Mouse (Mus musculus) stomach, embryonic 15.5 days (tissue): ENCODE results near the gene Msh6. TPM values are rescaled to one million over a fixed set of nuclear protein-coding genes. Genes with fewer than 3 reads are reported as not detected.
"Not testable (repeated sequence)": the region's sequence is repeated elsewhere in the genome, so short reads cannot be mapped to it uniquely, and the experiment has no call there.

Experiments
- ATAC-seq: fragments of 200-750 bp; cut with Nextera tagmentation; 2 replicates; pipeline ENCODE4 v1.8.0; 2017; ENCODE audit warnings: low read depth, moderate number of reproducible peaks, moderate TSS enrichment; ENCODE audit not compliant: insufficient read depth, low FRiP score
- H3K27ac ChIP-seq: fragments of 300-500 bp; sonication (generic); 2 replicates; pipeline ENCODE4 v1.5.1; 2015; ENCODE audit warnings: mild to moderate bottlenecking, inconsistent platforms
- H3K27me3 ChIP-seq: fragments of 300-500 bp; sonication (generic); replicated peaks from 2 replicates; pipeline ENCODE4 v1.6.1; 2015; ENCODE audit warnings: inconsistent platforms
- H3K36me3 ChIP-seq: fragments of 300-500 bp; sonication (generic); 2 replicates; pipeline ENCODE4 v1.6.1; 2015; ENCODE audit warnings: inconsistent platforms
- H3K4me1 ChIP-seq: fragments of 300-500 bp; sonication (generic); 2 replicates; pipeline ENCODE4 v1.6.1; 2015; ENCODE audit warnings: inconsistent platforms
- H3K4me2 ChIP-seq: fragments of 300-500 bp; sonication (generic); 2 replicates; pipeline ENCODE4 v1.6.1; 2015; ENCODE audit warnings: mild to moderate bottlenecking, inconsistent platforms
- H3K4me3 ChIP-seq: fragments of 300-500 bp; sonication (generic); replicated peaks from 2 replicates; pipeline ENCODE4 v1.5.1; 2015; ENCODE audit warnings: inconsistent platforms
- H3K9ac ChIP-seq: fragments of 300-500 bp; sonication (generic); 2 replicates; pipeline ENCODE4 v1.6.1; 2015; ENCODE audit warnings: inconsistent platforms
- H3K9me3 ChIP-seq: fragments of 300-500 bp; sonication (generic); 2 replicates; pipeline ENCODE4 v1.6.1; 2016; ENCODE audit warnings: inconsistent platforms
- WGBS: fragments of 180-500 bp; shearing (Covaris S2); methylation state at CpG from one replicate; pipeline ENCODE4 v1.1.7; 2015; 5-methylcytosine and 5-hydroxymethylcytosine counted together
- polyA plus RNA-seq: library from polyadenylated mRNA; unstranded; fragments of >200 nt; fragmentation: Nextera tagmentation; extraction: Ambion mirVana; gene quantifications from 2 replicates; pipeline ENCODE4 v1.2.1, GENCODE M21; 2015

Msh6 gene
- 42.5 and 48.1 TPM in 2 replicates for polyA plus RNA-seq

DNA sequence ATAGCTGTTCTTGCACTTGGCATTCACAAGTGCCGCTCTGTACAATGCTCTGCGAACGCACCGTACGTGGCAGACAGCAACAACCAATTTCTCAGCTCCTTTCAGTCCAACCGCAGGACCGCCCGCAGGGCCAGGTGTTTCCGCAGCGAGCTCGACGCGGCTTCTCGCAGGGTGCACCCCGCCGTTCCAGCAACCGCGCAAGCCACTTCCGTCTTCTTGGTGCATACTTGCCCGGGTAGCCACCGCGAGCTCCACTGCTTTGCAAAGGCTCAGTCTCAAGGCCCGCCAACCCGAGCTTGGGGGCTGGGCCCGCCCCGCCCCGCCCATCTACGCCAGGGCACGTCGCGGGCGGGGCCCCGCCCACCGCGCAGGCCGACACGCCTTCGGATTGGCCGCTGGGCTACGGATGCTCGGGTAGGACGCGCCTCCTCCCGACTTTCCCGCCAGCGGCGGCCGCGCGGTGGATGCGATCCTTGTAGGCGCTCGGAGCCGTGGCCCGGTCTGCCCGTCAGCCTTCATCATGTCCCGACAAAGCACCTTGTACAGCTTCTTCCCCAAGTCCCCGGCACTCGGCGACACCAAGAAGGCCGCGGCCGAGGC is at the start of gene Msh6:
Gene Msh6, plus strand, starts transcription at position 434 of the 600 bp plus-strand sequence.
- Histone ChIP-seq H3K9ac (peak within 1 kb of the TSS; percentile 74), H3K4me1 (peaks cover 22% of the 10 kb centered on the region), H3K4me2 (peak within 1 kb of the TSS; percentile 70), H3K27me3 (no peaks in the 10 kb centered on the region), H3K9me3 (no peaks in the 10 kb centered on the region), H3K36me3 (no peaks in the 10 kb centered on the region; the same call in 1 of the 2 replicates), H3K27ac (peak within 1 kb of the TSS; percentile 91), H3K4me3 (peak within 1 kb of the TSS; percentile 98)
- ATAC-seq, result peak; percentile 96
- WGBS, result under 1% methylated on average over 63 of the region's 63 CpGs

GRCm38 (mm10) chr17:87934326-87934725 is 40.5 kb upstream of the Msh6 start:
- no peak overlapping the region for H3K9ac ChIP-seq
- H3K4me1 ChIP-seq, result no peaks in the 10 kb centered on the region
- H3K9me3 ChIP-seq, result no peaks in the 10 kb centered on the region
- H3K27me3 ChIP-seq, result no peaks in the 10 kb centered on the region
- H3K27ac ChIP-seq, result no peak overlapping the region
- 74% methylated on average over 10 of the region's 10 CpGs for whole genome bisulfite sequencing
- no peak for ATAC-seq
- no peak overlapping the region for H3K4me2 ChIP-seq
- no peak overlapping the region for H3K4me3 ChIP-seq
- H3K36me3 ChIP-seq, result no peaks in the 10 kb centered on the region

DNA sequence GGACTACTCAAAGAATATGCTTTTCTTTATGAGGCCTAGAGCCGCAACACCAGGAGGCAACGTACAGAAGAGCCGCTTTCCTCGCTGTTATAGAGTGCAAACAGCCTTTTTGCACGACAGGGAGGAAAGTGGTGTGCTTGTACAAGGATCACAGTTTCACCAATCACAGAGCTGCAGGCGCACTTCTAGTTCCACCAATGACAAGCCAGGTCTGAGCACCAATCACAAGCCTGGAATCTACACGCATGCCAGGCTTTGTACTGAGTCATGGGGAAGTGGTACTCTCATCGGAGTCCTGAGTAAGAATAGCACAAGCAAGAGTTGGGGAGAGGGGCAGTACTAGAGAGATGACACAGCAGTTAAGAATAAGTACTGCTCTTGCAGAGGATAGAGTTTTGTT is 40.1 kb upstream of the Msh6 start:
- Histone ChIP-seq H3K9me3 (no peaks in the 10 kb centered on the region), H3K27me3 (no peaks in the 10 kb centered on the region), H3K9ac (no peak overlapping the region), H3K36me3 (no peaks in the 10 kb centered on the region), H3K4me2 (no peak overlapping the region), H3K4me3 (no peak overlapping the region), H3K27ac (no peak overlapping the region), H3K4me1 (no peaks in the 10 kb centered on the region)
- 85% methylated on average over 8 of the region's 8 CpGs for WGBS
- no peak for ATAC-seq

DNA sequence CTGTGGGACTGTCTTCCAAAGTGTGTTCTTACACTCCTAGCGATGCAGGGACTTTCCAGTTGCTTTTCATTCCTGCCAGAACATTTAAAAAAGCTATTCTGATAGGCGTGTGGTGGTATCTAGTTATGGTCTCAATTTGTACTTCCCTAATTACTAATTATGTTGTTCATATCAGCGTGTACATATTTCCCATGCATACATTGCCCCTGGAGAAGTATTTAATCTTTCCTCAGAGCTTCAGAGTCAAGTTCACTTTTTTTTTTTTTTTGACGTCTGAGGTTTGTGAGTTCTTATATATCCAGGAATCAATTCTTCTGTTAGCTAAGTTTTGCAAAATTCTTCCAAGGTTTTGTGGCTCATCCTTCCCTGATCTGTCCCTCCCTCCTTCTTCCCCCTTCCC is 38.7 kb upstream of the Msh6 start:
- Histone ChIP-seq H3K27ac (no peak overlapping the region), H3K4me3 (no peak overlapping the region), H3K4me1 (no peaks in the 10 kb centered on the region), H3K4me2 (no peak overlapping the region), H3K9me3 (no peaks in the 10 kb centered on the region), H3K9ac (no peak overlapping the region), H3K27me3 (no peaks in the 10 kb centered on the region), H3K36me3 (no peaks in the 10 kb centered on the region)
- 80% methylated on average over 4 of the region's 4 CpGs for WGBS
- ATAC-seq, result no peak

DNA sequence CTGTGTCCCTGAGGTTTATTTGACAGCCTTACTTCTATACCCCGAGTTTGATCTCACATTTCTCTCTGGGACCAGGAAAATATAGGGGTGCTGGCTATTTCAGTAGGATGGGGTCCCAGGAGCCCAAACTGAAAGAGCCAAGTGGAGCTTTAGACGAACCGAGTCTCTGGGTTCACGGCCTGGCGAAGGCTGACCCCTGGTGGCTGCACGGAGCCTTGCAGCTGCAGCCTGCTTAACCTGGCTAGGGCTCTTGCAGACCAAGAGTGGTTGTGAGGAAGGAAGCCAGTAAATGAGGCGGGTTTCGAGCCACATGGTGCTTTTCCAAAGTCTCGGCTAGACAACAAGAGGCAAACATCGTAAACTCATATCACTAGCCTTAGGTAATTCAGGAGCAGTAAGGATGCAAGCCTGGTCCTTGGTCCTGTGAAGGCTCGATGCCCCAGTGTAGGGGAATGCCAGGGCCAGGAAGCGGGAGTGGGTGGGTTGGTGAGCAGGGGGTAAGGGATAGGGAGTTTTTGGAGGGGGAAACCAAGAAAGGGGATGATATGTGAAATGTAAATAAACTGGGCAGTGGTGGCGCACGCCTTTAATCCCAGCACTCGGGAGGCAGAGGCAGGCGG is 25.8 kb upstream of the Msh6 start:
- WGBS, result 42% methylated on average over 16 of the region's 16 CpGs
- no peaks in the 10 kb centered on the region for H3K27me3 ChIP-seq
- no peak overlapping the region for H3K9ac ChIP-seq
- H3K36me3 ChIP-seq, result no peaks in the 10 kb centered on the region
- no peak; the same call in 1 of the 2 replicates for ATAC-seq
- no peak overlapping the region for H3K27ac ChIP-seq
- H3K4me1 ChIP-seq, result no peaks in the 10 kb centered on the region
- H3K4me2 ChIP-seq, result no peak overlapping the region
- no peak overlapping the region for H3K4me3 ChIP-seq
- no peaks in the 10 kb centered on the region for H3K9me3 ChIP-seq

- not testable (repeated sequence) for H3K4me1 ChIP-seq, H3K27me3 ChIP-seq, H3K36me3 ChIP-seq, H3K9ac ChIP-seq, ATAC-seq, H3K4me3 ChIP-seq, H3K4me2 ChIP-seq, H3K27ac ChIP-seq, H3K9me3 ChIP-seq
- WGBS, result 78% methylated on average over 13 of the region's 13 CpGs
These were observed 20.2 kb upstream of the Msh6 start for GRCm38 (mm10) chr17:87954618-87955124.

DNA sequence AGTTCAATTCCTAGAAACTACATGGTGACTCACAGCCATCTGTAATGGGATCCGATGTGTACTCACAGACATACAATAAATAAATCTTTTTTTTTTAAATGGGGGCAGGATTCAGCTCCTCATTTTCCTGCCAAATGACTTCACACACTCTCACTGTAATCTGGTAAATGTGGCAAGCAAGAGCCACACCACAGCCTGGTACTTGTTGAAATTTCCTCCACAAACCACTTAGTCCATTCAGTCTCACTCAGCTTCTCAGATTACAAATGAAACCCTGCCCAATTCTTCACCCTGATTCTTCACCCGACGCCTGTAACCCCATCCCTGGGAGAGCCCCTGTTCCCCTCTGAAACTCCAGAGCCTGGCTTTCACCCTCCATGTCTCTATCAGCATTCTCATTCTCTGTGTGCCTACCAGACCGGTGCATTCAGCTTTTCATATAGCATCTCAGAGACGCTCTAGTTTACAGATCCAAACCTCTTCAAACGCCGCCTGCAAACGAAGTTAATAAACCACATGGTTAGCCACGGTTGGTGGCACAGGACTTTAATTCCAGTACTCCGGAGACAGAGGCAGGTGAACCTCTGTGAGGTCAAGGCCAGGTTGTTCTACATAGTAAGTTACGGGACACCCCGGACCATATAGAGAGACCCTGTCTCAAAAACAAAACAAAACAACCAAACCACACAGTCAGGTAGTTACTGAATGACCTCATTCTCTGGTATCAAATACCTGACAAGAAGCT is 17.6 kb upstream of the Msh6 start:
- Histone ChIP-seq H3K4me1 (no peaks in the 10 kb centered on the region), H3K27ac (no peak overlapping the region), H3K4me3 (no peak overlapping the region), H3K36me3 (no peaks in the 10 kb centered on the region), H3K9me3 (no peaks in the 10 kb centered on the region), H3K9ac (no peak overlapping the region), H3K4me2 (no peak overlapping the region), H3K27me3 (no peaks in the 10 kb centered on the region)
- WGBS, result 70% methylated on average over 12 of the region's 12 CpGs
- no peak for ATAC-seq

GRCm38 (mm10) chr17:87958283-87958682 is 16.6 kb upstream of the Msh6 start:
- H3K36me3 ChIP-seq, result no peaks in the 10 kb centered on the region
- no peak overlapping the region for H3K9ac ChIP-seq
- 61% methylated on average over 8 of the region's 8 CpGs for WGBS
- no peaks in the 10 kb centered on the region for H3K27me3 ChIP-seq
- H3K9me3 ChIP-seq, result no peaks in the 10 kb centered on the region
- ATAC-seq, result no peak
- no peaks in the 10 kb centered on the region for H3K4me1 ChIP-seq
- H3K4me2 ChIP-seq, result no peak overlapping the region
- H3K4me3 ChIP-seq, result no peak overlapping the region
- no peak overlapping the region for H3K27ac ChIP-seq

DNA sequence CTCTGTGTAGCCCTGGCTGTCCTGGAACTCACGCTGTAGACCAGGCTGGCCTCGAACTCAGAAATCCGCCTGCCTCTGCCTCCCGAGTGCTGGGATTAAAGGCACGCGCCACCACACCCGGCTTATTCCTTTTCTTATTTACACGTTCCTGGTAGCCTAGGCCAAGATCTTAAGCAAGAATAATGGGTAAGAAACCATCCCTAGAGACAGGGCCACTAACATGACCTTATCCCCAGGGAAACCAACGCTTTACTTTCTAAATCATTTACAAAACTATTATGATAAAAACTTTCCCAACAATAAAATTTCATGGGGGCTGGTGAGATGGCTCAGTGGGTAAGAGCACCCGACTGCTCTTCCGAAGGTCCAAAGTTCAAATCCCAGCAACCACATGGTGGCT is 15.5 kb upstream of the Msh6 start:
- not testable (repeated sequence) for H3K4me3 ChIP-seq, H3K9me3 ChIP-seq, ATAC-seq, H3K27ac ChIP-seq, H3K36me3 ChIP-seq, H3K4me2 ChIP-seq, H3K9ac ChIP-seq, H3K27me3 ChIP-seq, H3K4me1 ChIP-seq
- 94% methylated on average over 11 of the region's 11 CpGs for WGBS

DNA sequence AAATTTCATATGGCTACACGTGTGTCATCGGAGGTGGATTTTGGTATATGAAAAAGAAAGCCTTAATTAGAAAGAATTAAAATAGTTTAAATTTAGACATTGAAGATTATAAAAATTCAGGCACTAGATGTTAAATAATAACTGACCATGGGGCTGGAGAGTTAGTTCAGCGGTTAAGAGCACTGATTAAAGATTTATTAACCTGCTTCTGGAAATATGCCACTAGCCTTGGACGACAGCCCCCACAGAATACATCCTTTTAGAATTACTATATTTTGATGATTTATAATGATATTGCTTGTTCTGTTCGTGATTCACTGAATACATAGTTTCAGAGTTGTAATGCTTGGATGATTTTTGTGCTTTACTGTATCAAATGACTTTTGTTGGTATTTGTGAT is 14.9 kb upstream of the Msh6 start:
- H3K4me2 ChIP-seq, ATAC-seq, H3K9me3 ChIP-seq, H3K9ac ChIP-seq, H3K36me3 ChIP-seq, H3K4me1 ChIP-seq, H3K4me3 ChIP-seq, H3K27ac ChIP-seq, H3K27me3 ChIP-seq: not testable (repeated sequence)
- WGBS, result 79% methylated on average over 5 of the region's 5 CpGs

DNA sequence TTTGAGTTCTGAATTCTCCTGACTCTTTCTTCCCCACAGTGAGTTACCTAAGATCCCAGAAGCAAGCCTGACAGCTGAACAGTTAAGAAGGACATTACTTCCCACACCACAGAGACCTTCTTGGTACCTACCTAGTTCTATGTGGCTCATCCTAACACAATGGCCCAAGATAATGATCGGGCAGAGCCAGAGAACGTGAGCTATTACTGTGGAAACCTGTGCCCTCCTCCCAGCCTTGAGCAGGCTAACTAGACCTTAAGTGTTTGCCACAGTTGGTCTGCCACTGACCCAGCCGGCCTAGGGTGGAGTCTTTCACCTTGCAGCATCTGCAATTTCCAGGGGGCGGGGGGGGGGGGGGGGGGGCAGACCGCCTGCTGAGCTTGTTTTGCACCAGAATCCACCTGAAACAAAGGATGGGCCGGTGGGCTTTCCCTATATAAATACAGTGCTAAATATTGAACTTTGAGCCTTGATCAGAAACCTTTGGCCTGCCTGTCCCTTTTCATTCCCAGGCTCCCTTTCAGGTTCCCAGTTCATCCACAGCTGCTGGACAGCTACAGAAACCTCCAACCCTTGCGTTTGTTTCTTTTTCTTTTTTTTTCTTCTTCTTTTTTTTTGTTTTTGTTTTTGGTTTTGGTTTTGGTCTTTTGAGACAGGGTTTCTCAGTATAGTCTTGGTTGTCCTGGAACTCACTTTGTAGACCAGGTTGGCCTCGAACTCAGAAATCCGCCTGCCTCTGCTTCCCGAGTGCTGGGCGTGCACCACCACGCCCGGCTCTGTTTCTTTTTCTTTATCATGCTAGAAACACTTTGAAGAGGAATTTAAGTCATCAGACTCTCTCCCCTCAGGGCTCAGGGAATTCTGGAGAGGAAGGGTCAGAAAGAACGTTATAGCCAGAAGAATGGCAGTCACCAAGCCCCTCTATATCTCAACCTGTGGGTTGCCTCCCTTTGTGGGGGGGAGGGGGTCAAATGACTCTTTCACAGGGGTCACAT is 11.5 kb upstream of the Msh6 start:
- H3K9ac ChIP-seq, result no peak overlapping the region
- no peaks in the 10 kb centered on the region for H3K27me3 ChIP-seq
- H3K4me3 ChIP-seq, result no peak overlapping the region
- WGBS, result 86% methylated on average over 13 of the region's 14 CpGs
- no peak for ATAC-seq
- no peaks in the 10 kb centered on the region for H3K36me3 ChIP-seq
- H3K27ac ChIP-seq, result no peak overlapping the region
- H3K4me1 ChIP-seq, result no peaks in the 10 kb centered on the region
- H3K4me2 ChIP-seq, result no peak overlapping the region
- no peaks in the 10 kb centered on the region for H3K9me3 ChIP-seq
